Mouse (Mus musculus): ENCODE measurements around the gene Pou5f2.

Gene Pou5f2

GRCm38 (mm10) chr13:78024683-78025294 is at the start of gene Pou5f2:
Pou5f2 (plus strand) TSS chr13:78024902.
- DNase-seq (ENCODE audit: low read depth, low spot score) = peak; percentile 10

GRCm38 (mm10) chr13:77976248-77976647 is 48.5 kb upstream of the Pou5f2 start:
- no peak for DNase-seq (ENCODE audit: low read depth, low spot score)

- no peak for DNase-seq (ENCODE audit: low read depth, low spot score)
Measured at GRCm38 (mm10) chr13:77977121-77977520, 47.6 kb upstream of the Pou5f2 start.

- no peak for DNase-seq (ENCODE audit: low read depth, low spot score)
Measured at GRCm38 (mm10) chr13:77982105-77982851, 42.4 kb upstream of the Pou5f2 start.

GRCm38 (mm10) chr13:77982852-77983202 is 41.9 kb upstream of the Pou5f2 start:
- DNase-seq (ENCODE audit: low read depth, low spot score) = no peak

GRCm38 (mm10) chr13:77991189-77991886 is 33.4 kb upstream of the Pou5f2 start:
- DNase-seq (ENCODE audit: low read depth, low spot score) = no peak

- DNase-seq (ENCODE audit: low read depth, low spot score) = no peak
Measured at GRCm38 (mm10) chr13:78004649-78005048, 20.1 kb upstream of the Pou5f2 start.

GRCm38 (mm10) chr13:78005344-78005743 is 19.4 kb upstream of the Pou5f2 start:
- no peak for DNase-seq (ENCODE audit: low read depth, low spot score)

- DNase-seq (ENCODE audit: low read depth, low spot score) = no peak
Measured at GRCm38 (mm10) chr13:78010176-78010575, 14.5 kb upstream of the Pou5f2 start.

- no peak for DNase-seq (ENCODE audit: low read depth, low spot score)
Measured at GRCm38 (mm10) chr13:78032821-78033220, 8.1 kb downstream of the Pou5f2 start.

- DNase-seq (ENCODE audit: low read depth, low spot score) = no peak
Measured at GRCm38 (mm10) chr13:78037203-78037602, 12.5 kb downstream of the Pou5f2 start.

- no peak for DNase-seq (ENCODE audit: low read depth, low spot score)
Measured at GRCm38 (mm10) chr13:78043203-78043602, 18.5 kb downstream of the Pou5f2 start.

- no peak for DNase-seq (ENCODE audit: low read depth, low spot score)
Measured at GRCm38 (mm10) chr13:78045116-78045515, 20.4 kb downstream of the Pou5f2 start.
